Mouse (Mus musculus): ENCODE measurements around the gene Shroom2.

Gene Shroom2

GRCm38 (mm10) chrX:152703624-152704023, 65.6 kb downstream of the Shroom2 start:
- DNase-seq (ENCODE audit: low spot score in 2 of 2) = no peak

- DNase-seq (ENCODE audit: low spot score in 2 of 2) = no peak
Measured at GRCm38 (mm10) chrX:152701679-152702078, 67.6 kb downstream of the Shroom2 start.

GRCm38 (mm10) chrX:152690788-152691291, 78.4 kb downstream of the Shroom2 start:
- DNase-seq (ENCODE audit: low spot score in 2 of 2) = peak in 1 of 2 experiments; percentile 1

- DNase-seq (ENCODE audit: low spot score in 2 of 2) = no peak
Measured at GRCm38 (mm10) chrX:152679190-152679814, 90.0 kb downstream of the Shroom2 start.

- no peak for DNase-seq (ENCODE audit: low spot score in 2 of 2)
Measured at GRCm38 (mm10) chrX:152676357-152676756, 92.9 kb downstream of the Shroom2 start.

- peak; percentile 0 to 2 for DNase-seq (ENCODE audit: low spot score in 2 of 2)
Measured at GRCm38 (mm10) chrX:152673431-152673830, 95.8 kb downstream of the Shroom2 start.

- no peak for DNase-seq (ENCODE audit: low spot score in 2 of 2)
Measured at GRCm38 (mm10) chrX:152657363-152658036, 111.8 kb downstream of the Shroom2 start.

GRCm38 (mm10) chrX:152656609-152656939, 112.7 kb downstream of the Shroom2 start:
- DNase-seq (ENCODE audit: low spot score in 2 of 2) = no peak

GRCm38 (mm10) chrX:152655796-152656608, 113.3 kb downstream of the Shroom2 start:
- DNase-seq (ENCODE audit: low spot score in 2 of 2) = no peak

GRCm38 (mm10) chrX:152652676-152653075, 116.6 kb downstream of the Shroom2 start:
- DNase-seq (ENCODE audit: low spot score in 2 of 2) = no peak

- DNase-seq (ENCODE audit: low spot score in 2 of 2) = no peak
Measured at GRCm38 (mm10) chrX:152644827-152645226, 124.4 kb downstream of the Shroom2 start.

- DNase-seq (ENCODE audit: low spot score in 2 of 2) = no peak
Measured at GRCm38 (mm10) chrX:152643679-152644638, 125.3 kb downstream of the Shroom2 start.

GRCm38 (mm10) chrX:152643201-152643600, 126.1 kb downstream of the Shroom2 start:
- no peak for DNase-seq (ENCODE audit: low spot score in 2 of 2)

GRCm38 (mm10) chrX:152642627-152643026, 126.6 kb downstream of the Shroom2 start:
- no peak for DNase-seq (ENCODE audit: low spot score in 2 of 2)

- DNase-seq (ENCODE audit: low spot score in 2 of 2) = no peak
Measured at GRCm38 (mm10) chrX:152635397-152635796, 133.9 kb downstream of the Shroom2 start.

GRCm38 (mm10) chrX:152621407-152621806, 147.9 kb downstream of the Shroom2 start:
- DNase-seq (ENCODE audit: low spot score in 2 of 2) = no peak

- DNase-seq (ENCODE audit: low spot score in 2 of 2) = no peak
Measured at GRCm38 (mm10) chrX:152620917-152621316, 148.3 kb downstream of the Shroom2 start.

GRCm38 (mm10) chrX:152618464-152618863, 150.8 kb downstream of the Shroom2 start:
- DNase-seq (ENCODE audit: low spot score in 2 of 2) = no peak

- DNase-seq (ENCODE audit: low spot score in 2 of 2) = no peak
Measured at GRCm38 (mm10) chrX:152563034-152563433, 206.2 kb downstream of the Shroom2 start, which contains the start of gene Cldn34a. TSS of gene Cldn34a (plus strand) at chrX:152563334.

Measured in heart, adult 9 months (tissue).